14 mouse cellular contexts compared by ENCODE assay signal in the genomic region with DNA sequence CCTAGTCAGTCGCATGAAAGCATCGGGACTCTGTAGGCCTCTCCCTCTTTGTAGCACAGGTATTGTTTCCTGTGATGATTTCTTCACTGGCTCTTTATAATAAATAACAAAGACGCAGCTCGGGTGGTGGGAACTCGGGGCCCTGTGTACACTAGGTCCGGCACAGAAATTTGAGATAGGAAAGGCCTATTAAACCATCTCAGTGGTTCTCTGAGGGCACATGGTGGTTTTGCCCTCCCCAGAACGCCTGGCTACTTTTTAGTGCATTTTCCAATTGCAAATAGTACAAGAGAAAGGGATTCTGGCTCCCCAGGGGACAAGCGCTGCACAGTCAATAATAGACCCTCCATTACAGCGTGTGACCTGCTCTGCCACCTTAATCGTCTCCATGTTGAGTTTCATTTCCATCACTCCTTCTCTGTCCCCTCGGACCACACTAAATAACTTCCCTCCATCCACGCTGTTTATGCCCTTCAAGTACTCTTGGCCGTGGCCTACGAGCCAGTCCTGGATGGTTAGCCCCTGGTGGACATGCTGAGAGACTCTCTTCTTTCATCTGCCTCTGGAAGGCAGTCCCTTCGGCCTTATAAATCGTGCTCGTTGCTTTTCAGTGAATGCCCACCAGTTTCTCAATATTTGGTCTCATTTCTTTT. TPM values are rescaled to one million over a fixed set of nuclear protein-coding genes. Genes with fewer than 3 reads are reported as not detected.
A peak's percentile ranks its signal among the peaks of the same experiment; 100 is the strongest.
DNase-seq lines count a peak whose midpoint lies in the region; ATAC-seq and TF ChIP-seq lines count a peak whose summit lies in the region.
"Had no signal": no experiment of that assay in that cellular context is flagged by ENCODE, and none has a peak within 500 bp of the region (broad histone marks: within the 10 kb centered on the region; RNA-seq: fewer than 3 reads in every experiment).

No protein-coding gene starts in this region.

- H3K9ac ChIP-seq in midbrain, embryonic 13.5 days (replicated peaks) = no peak overlapping the region
- H3K9ac ChIP-seq: embryonic facial prominence, embryonic 15.5 days; heart, embryonic 15.5 days had no signal

- peak; percentile 41 for TF ChIP-seq CTCF in layer of hippocampus, adult 2 months (conservative IDR thresholded peaks at IDR 0.05)

- peaks cover 66% of the 10 kb centered on the region for H3K4me1 ChIP-seq in erythroblast, embryonic 14.5 days (ENCODE audit: control insufficient read depth)
- H3K4me1 ChIP-seq in midbrain, embryonic 13.5 days (replicated peaks) = peaks cover 19% of the 10 kb centered on the region
- H3K4me1 ChIP-seq: embryonic facial prominence, embryonic 15.5 days had no signal

- no peaks in the 10 kb centered on the region for H3K36me3 ChIP-seq in erythroblast, embryonic 14.5 days (ENCODE audit: control insufficient read depth)
- H3K36me3 ChIP-seq in midbrain, embryonic 13.5 days = no peaks in the 10 kb centered on the region
- H3K36me3 ChIP-seq: embryonic facial prominence, embryonic 15.5 days; heart, embryonic 15.5 days had no signal

- 69% methylated on average over 17 of the region's 17 CpGs for WGBS in midbrain, embryonic 13.5 days

- H3K27me3 ChIP-seq in erythroblast, embryonic 14.5 days (ENCODE audit: control insufficient read depth) = no peaks in the 10 kb centered on the region
- no peaks in the 10 kb centered on the region for H3K27me3 ChIP-seq in midbrain, embryonic 13.5 days
- H3K27me3 ChIP-seq: embryonic facial prominence, embryonic 15.5 days; heart, embryonic 15.5 days had no signal

- no peak for ATAC-seq in erythroblast, adult 5-6 weeks (replicated peaks; ENCODE audit: low FRiP score, poor library complexity, severe bottlenecking)
- ATAC-seq in midbrain, embryonic 13.5 days = peak; percentile 62
- ATAC-seq in erythroid progenitor cell, adult 5-6 weeks (replicated peaks; ENCODE audit: low FRiP score, poor library complexity, severe bottlenecking) = no peak

- H3K9me3 ChIP-seq in erythroblast, embryonic 14.5 days (ENCODE audit: control insufficient read depth, low read length) = no peaks in the 10 kb centered on the region
- H3K9me3 ChIP-seq in midbrain, embryonic 13.5 days = no peaks in the 10 kb centered on the region
- H3K9me3 ChIP-seq: embryonic facial prominence, embryonic 15.5 days; heart, embryonic 15.5 days had no signal

- peak overlapping the region; percentile 14 for H3K27ac ChIP-seq in layer of hippocampus, adult 2 months
- peak overlapping the region; percentile 65; the same call in 1 of the 2 replicates for H3K27ac ChIP-seq in midbrain, embryonic 13.5 days
- H3K27ac ChIP-seq: embryonic facial prominence, embryonic 15.5 days; gastrocnemius, adult 2 months; heart, embryonic 15.5 days had no signal

- peak overlapping the region; percentile 40; the same call in 1 of the 2 replicates for H3K4me2 ChIP-seq in midbrain, embryonic 13.5 days (replicated peaks)
- H3K4me2 ChIP-seq: embryonic facial prominence, embryonic 15.5 days; heart, embryonic 15.5 days had no signal

- H3K4me3 ChIP-seq in erythroblast, embryonic 14.5 days (replicated peaks) = peak overlapping the region; percentile 63
- H3K4me3 ChIP-seq in layer of hippocampus, adult 2 months = peak overlapping the region; percentile 8; the same call in 1 of the 2 replicates
- H3K4me3 ChIP-seq in midbrain, embryonic 13.5 days (replicated peaks) = no peak overlapping the region
- H3K4me3 ChIP-seq: embryonic facial prominence, embryonic 15.5 days; gastrocnemius, adult 2 months; heart, embryonic 15.5 days had no signal

- DNase-seq in layer of hippocampus, adult 2 months (ENCODE audit: low spot score in 2 of 2) = no peak
- DNase-seq in layer of hippocampus, adult 9-11 months = no peak
- DNase-seq in induced T-regulatory cell, adult 2 months (ENCODE audit: low read depth) = peak; percentile 23
- no peak for DNase-seq in gastrocnemius, postnatal 4 days (ENCODE audit: low spot score in 2 of 2)
- DNase-seq: cerebellum, postnatal 25 days; gastrocnemius, adult 2 months; kidney, adult 18-20 months; lung, postnatal 10 days had no signal

RNA-seq across cellular contexts. Expression of a gene that starts 22.9 kb away (rescaled TPM):
- 0.26 and 0.29 TPM in 2 replicates for polyA plus RNA-seq in erythroblast, embryonic 14.5 days (2012)
- total RNA-seq in erythroblast, adult 5-6 weeks (2015; ENCODE audit: low replicate concordance) = 1.7 TPM in 1 of 2 replicates, not detected in the other
- 4.2 and 4.3 TPM in 2 replicates for total RNA-seq in erythroblast, adult 5-6 weeks (2017; ENCODE audit: low replicate concordance)
- total RNA-seq in layer of hippocampus, adult 2 months (2021) = 10 to 100 TPM; 94.5 to 94.8 TPM
- polyA plus RNA-seq in midbrain, embryonic 13.5 days (2015; fragmentation: Nextera tagmentation; extraction: Ambion mirVana) = 10.5 and 14.6 TPM in 2 replicates
- 10 to 100 TPM; 17.0 to 20.7 TPM for total RNA-seq in gastrocnemius, postnatal 4 days (2021)
- total RNA-seq in erythroid progenitor cell, adult 5-6 weeks (2015; ENCODE audit: low replicate concordance) = 8.4 and 39.6 TPM in 2 replicates
- total RNA-seq in erythroid progenitor cell, adult 5-6 weeks (2017; ENCODE audit: low replicate concordance) = 5.5 and 7.3 TPM in 2 replicates
